10 mouse cellular contexts compared by ENCODE assay signal in genomic region chr17:45747858-45748785, GRCm38 (mm10). TPM values are rescaled to one million over a fixed set of nuclear protein-coding genes. Genes with fewer than 3 reads are reported as not detected.
DNase-seq lines count a peak whose midpoint lies in the region; ATAC-seq and TF ChIP-seq lines count a peak whose summit lies in the region.
"Had no signal": no experiment of that assay in that cellular context is flagged by ENCODE, and none has a peak within 500 bp of the region (broad histone marks: within the 10 kb centered on the region; RNA-seq: fewer than 3 reads in every experiment).

No protein-coding gene starts in this region.

- no peak overlapping the region for H3K9ac ChIP-seq in midbrain, embryonic 13.5 days (replicated peaks)
- no peak overlapping the region for H3K9ac ChIP-seq in heart, embryonic 15.5 days
- H3K9ac ChIP-seq in liver, embryonic 14.5 days (replicated peaks), result peak overlapping the region; percentile 15
- H3K9ac ChIP-seq: embryonic facial prominence, embryonic 13.5 days had no signal

- TF ChIP-seq CTCF in liver, embryonic 14.5 days (IDR thresholded peaks at IDR 0.05; ENCODE audit: low read depth), result peak; percentile 96

- 75% methylated on average over 16 of the region's 16 CpGs for WGBS in midbrain, embryonic 10.5 days
- WGBS in midbrain, embryonic 13.5 days, result 65% methylated on average over 16 of the region's 16 CpGs
- WGBS in embryonic facial prominence, embryonic 10.5 days, result 71% methylated on average over 16 of the region's 16 CpGs
- 45% methylated on average over 16 of the region's 16 CpGs for WGBS in heart, embryonic 15.5 days
- 36% methylated on average over 16 of the region's 16 CpGs for WGBS in liver, embryonic 14.5 days (ENCODE audit: insufficient replicate concordance)

- no peak for ATAC-seq in midbrain, embryonic 13.5 days
- ATAC-seq in heart, embryonic 15.5 days (replicated peaks; ENCODE audit: insufficient number of reproducible peaks, insufficient read depth, low FRiP score, low read depth), result peak; percentile 36
- ATAC-seq in liver, embryonic 14.5 days (ENCODE audit: insufficient read depth), result peak; percentile 85

- DNase-seq in midbrain, embryonic 10.5 days (ENCODE audit: low spot score), result peak; percentile 58
- peak; percentile 60 for DNase-seq in adrenal gland, adult 8-10 months
- DNase-seq in embryonic facial prominence, embryonic 10.5 days (ENCODE audit: low spot score), result peak; percentile 67
- DNase-seq in liver, embryonic 14.5 days (ENCODE audit: low read depth in 3 of 3, low spot score in 3 of 3), result peak in 1 of 3 experiments; percentile 64
- DNase-seq in testis, postnatal 14 days (ENCODE audit: low spot score), result peak; percentile 76
- no peak for DNase-seq in urinary bladder, postnatal 4 days (ENCODE audit: low spot score in 2 of 2)

- no peaks in the 10 kb centered on the region for H3K9me3 ChIP-seq in midbrain, embryonic 10.5 days (replicated peaks)
- H3K9me3 ChIP-seq in midbrain, embryonic 13.5 days, result no peaks in the 10 kb centered on the region; the same call in 1 of the 2 replicates
- no peaks in the 10 kb centered on the region for H3K9me3 ChIP-seq in embryonic facial prominence, embryonic 10.5 days
- no peaks in the 10 kb centered on the region for H3K9me3 ChIP-seq in heart, embryonic 15.5 days (replicated peaks)
- H3K9me3 ChIP-seq in liver, embryonic 14.5 days (ENCODE audit: control insufficient read depth, low read length), result no peaks in the 10 kb centered on the region
- H3K9me3 ChIP-seq: embryonic facial prominence, embryonic 13.5 days had no signal

- no peaks in the 10 kb centered on the region for H3K27me3 ChIP-seq in midbrain, embryonic 10.5 days (ENCODE audit: low read depth, poor library complexity, severe bottlenecking)
- no peaks in the 10 kb centered on the region for H3K27me3 ChIP-seq in midbrain, embryonic 13.5 days
- H3K27me3 ChIP-seq in embryonic facial prominence, embryonic 10.5 days (replicated peaks; ENCODE audit: low read depth, poor library complexity, severe bottlenecking), result 0 out of 2 replicates have a peak, but pooled peaks cover 1% of the 10 kb centered on the region
- H3K27me3 ChIP-seq in heart, embryonic 15.5 days, result no peaks in the 10 kb centered on the region
- no peaks in the 10 kb centered on the region; the same call in 1 of the 2 replicates for H3K27me3 ChIP-seq in liver, embryonic 14.5 days (ENCODE audit: control insufficient read depth, insufficient read depth, low read length)
- H3K27me3 ChIP-seq: embryonic facial prominence, embryonic 13.5 days had no signal

- H3K36me3 ChIP-seq in midbrain, embryonic 10.5 days, result no peaks in the 10 kb centered on the region
- H3K36me3 ChIP-seq in midbrain, embryonic 13.5 days, result no peaks in the 10 kb centered on the region
- no peaks in the 10 kb centered on the region for H3K36me3 ChIP-seq in embryonic facial prominence, embryonic 10.5 days (replicated peaks)
- no peaks in the 10 kb centered on the region for H3K36me3 ChIP-seq in heart, embryonic 15.5 days
- no peaks in the 10 kb centered on the region for H3K36me3 ChIP-seq in liver, embryonic 14.5 days (replicated peaks; ENCODE audit: control insufficient read depth, insufficient read depth, low read depth)
- H3K36me3 ChIP-seq: embryonic facial prominence, embryonic 13.5 days had no signal

- no peak overlapping the region for H3K4me2 ChIP-seq in midbrain, embryonic 13.5 days (replicated peaks)
- H3K4me2 ChIP-seq in heart, embryonic 15.5 days, result 0 out of 2 replicates have a peak overlapping the region, but pooled peaks have one; percentile 20
- peak overlapping the region; percentile 59 for H3K4me2 ChIP-seq in liver, embryonic 14.5 days (ENCODE audit: low read depth)
- H3K4me2 ChIP-seq: embryonic facial prominence, embryonic 13.5 days had no signal

- TF ChIP-seq EP300 in liver, embryonic 14.5 days (IDR thresholded peaks at IDR 0.05; ENCODE audit: low read depth), result peak; percentile 86

- peaks cover 17% of the 10 kb centered on the region for H3K4me1 ChIP-seq in midbrain, embryonic 10.5 days
- H3K4me1 ChIP-seq in midbrain, embryonic 13.5 days (replicated peaks), result 0 out of 2 replicates have a peak, but pooled peaks cover 3% of the 10 kb centered on the region
- peaks cover 45% of the 10 kb centered on the region for H3K4me1 ChIP-seq in embryonic facial prominence, embryonic 10.5 days
- H3K4me1 ChIP-seq in heart, embryonic 15.5 days (replicated peaks), result peaks cover 33% of the 10 kb centered on the region
- H3K4me1 ChIP-seq in liver, embryonic 14.5 days (replicated peaks; ENCODE audit: control insufficient read depth in 2 of 2, insufficient read depth in 2 of 2, low read length in 1 of 2), result peaks cover 29 to 51% of the 10 kb centered on the region in 2 experiments

- no peak overlapping the region for H3K4me3 ChIP-seq in midbrain, embryonic 10.5 days
- H3K4me3 ChIP-seq in midbrain, embryonic 13.5 days (replicated peaks), result no peak overlapping the region
- H3K4me3 ChIP-seq in embryonic facial prominence, embryonic 10.5 days, result no peak overlapping the region
- H3K4me3 ChIP-seq in heart, embryonic 15.5 days, result no peak overlapping the region
- peak overlapping the region in 1 of 2 experiments; percentile 11; a peak in 1 of 4 replicates for H3K4me3 ChIP-seq in liver, embryonic 14.5 days (ENCODE audit: insufficient read depth in 1 of 2, low read depth in 2 of 2, low read length in 2 of 2)
- H3K4me3 ChIP-seq: embryonic facial prominence, embryonic 13.5 days had no signal

- H3K27ac ChIP-seq in midbrain, embryonic 10.5 days (replicated peaks), result peak overlapping the region; percentile 74
- no peak overlapping the region for H3K27ac ChIP-seq in midbrain, embryonic 13.5 days
- peak overlapping the region; percentile 67 for H3K27ac ChIP-seq in embryonic facial prominence, embryonic 10.5 days (replicated peaks)
- H3K27ac ChIP-seq in heart, embryonic 15.5 days, result peak overlapping the region; percentile 83
- peak overlapping the region; percentile 58 for H3K27ac ChIP-seq in liver, embryonic 14.5 days
- H3K27ac ChIP-seq: embryonic facial prominence, embryonic 13.5 days; macrophage had no signal

RNA-seq across cellular contexts. Expression of gene 1600014C23Rik, which starts 14.5 kb away (rescaled TPM):
- polyA plus RNA-seq in midbrain, embryonic 10.5 days (2016; fragmentation: Nextera tagmentation; extraction: Ambion mirVana), result 0.48 and 0.58 TPM in 2 replicates
- polyA plus RNA-seq in midbrain, embryonic 13.5 days (2015; fragmentation: Nextera tagmentation; extraction: Ambion mirVana), result not detected in 2 replicates
- not detected for total RNA-seq in adrenal gland, adult 8-10 months (2022)
- not detected in 2 replicates for polyA plus RNA-seq in embryonic facial prominence, embryonic 10.5 days (2016; fragmentation: Nextera tagmentation; extraction: Ambion mirVana)
- 0.60 and 0.98 TPM in 2 replicates for polyA plus RNA-seq in heart, embryonic 15.5 days (2015; fragmentation: Nextera tagmentation; extraction: Ambion mirVana)
- polyA plus RNA-seq in liver, embryonic 14.5 days (2012; rRNA removed), result not detected in 2 replicates
- not detected in 2 replicates for polyA plus RNA-seq in liver, embryonic 14.5 days (2014; fragmentation: Nextera tagmentation; extraction: Ambion mirVana)
- polyA plus RNA-seq: embryonic facial prominence, embryonic 13.5 days; macrophage had no signal

Comparison
In these comparisons a context has a peak if more than half of its experiments do, and no peak if none do; other contexts are left out.
1. DNase-seq: peak in midbrain, embryonic 10.5 days (single experiment), adrenal gland, adult 8-10 months (single experiment), embryonic facial prominence, embryonic 10.5 days (single experiment) and testis, postnatal 14 days (single experiment); none in urinary bladder, postnatal 4 days (0 of 2).